Comparison of ENCODE assay signal across 12 mouse cellular contexts in the genomic region with DNA sequence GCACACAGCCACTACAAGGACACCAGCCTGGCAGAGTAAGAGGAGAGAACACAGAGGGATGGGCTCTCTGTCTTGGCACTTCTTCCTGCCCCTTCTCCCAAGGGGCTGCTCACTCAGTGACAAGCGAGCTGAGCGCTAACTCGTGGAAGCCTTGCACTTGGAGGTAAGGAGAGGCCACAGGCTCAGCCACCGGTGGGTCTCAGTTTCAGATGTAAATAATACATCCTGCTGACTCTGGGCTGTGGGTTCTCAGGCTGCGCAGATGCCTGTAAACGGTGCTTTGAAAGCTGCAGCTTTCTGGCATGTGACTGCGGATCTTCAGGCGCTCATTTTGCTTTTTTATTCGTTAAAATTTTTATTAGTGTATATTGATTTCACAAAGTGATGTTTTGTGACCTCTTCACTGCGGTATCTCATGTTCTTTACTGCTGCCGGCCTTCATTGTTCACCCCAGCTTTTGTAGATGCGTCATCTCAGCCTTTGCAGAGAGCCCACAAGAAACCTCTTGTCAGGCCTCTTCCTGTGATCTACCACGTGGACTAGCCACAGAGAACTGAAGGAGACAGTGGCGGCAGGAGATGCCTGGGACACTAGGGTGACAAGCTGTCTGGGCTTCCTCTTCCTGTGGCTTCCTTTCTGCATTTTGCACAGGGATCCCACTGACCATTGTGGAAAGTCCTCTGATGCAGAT. TPM values are rescaled to one million over a fixed set of nuclear protein-coding genes. Genes with fewer than 3 reads are reported as not detected.
A peak's percentile ranks its signal among the peaks of the same experiment; 100 is the strongest.
DNase-seq lines count a peak whose midpoint lies in the region; ATAC-seq lines count a peak whose summit lies in the region.
"Had no signal": no experiment of that assay in that cellular context is flagged by ENCODE, and none has a peak within 500 bp of the region (broad histone marks: within the 10 kb centered on the region; RNA-seq: fewer than 3 reads in every experiment).

No protein-coding gene starts in this region.

- H3K36me3 ChIP-seq in embryonic facial prominence, embryonic 14.5 days (ENCODE audit: control insufficient read depth, insufficient read depth, low read length) = no peaks in the 10 kb centered on the region
- no peaks in the 10 kb centered on the region for H3K36me3 ChIP-seq in embryonic facial prominence, embryonic 10.5 days (replicated peaks)
- H3K36me3 ChIP-seq: embryonic facial prominence, embryonic 15.5 days; neural tube, embryonic 12.5 days had no signal

- H3K4me1 ChIP-seq in embryonic facial prominence, embryonic 14.5 days (ENCODE audit: control insufficient read depth, insufficient read depth, low read length) = no peaks in the 10 kb centered on the region
- H3K4me1 ChIP-seq in embryonic facial prominence, embryonic 10.5 days = no peaks in the 10 kb centered on the region; the same call in 1 of the 2 replicates
- H3K4me1 ChIP-seq: embryonic facial prominence, embryonic 15.5 days; neural tube, embryonic 12.5 days had no signal

- no peak overlapping the region for H3K4me3 ChIP-seq in embryonic facial prominence, embryonic 14.5 days (ENCODE audit: low read depth, low read length)
- no peak overlapping the region for H3K4me3 ChIP-seq in embryonic facial prominence, embryonic 10.5 days
- H3K4me3 ChIP-seq: embryonic facial prominence, embryonic 15.5 days; neural tube, embryonic 12.5 days had no signal

- no peak overlapping the region for H3K4me2 ChIP-seq in embryonic facial prominence, embryonic 14.5 days (ENCODE audit: low read depth, low read length)
- H3K4me2 ChIP-seq: embryonic facial prominence, embryonic 15.5 days; neural tube, embryonic 12.5 days had no signal

- H3K27me3 ChIP-seq in embryonic facial prominence, embryonic 14.5 days (replicated peaks; ENCODE audit: control insufficient read depth, insufficient read depth, low read length) = no peaks in the 10 kb centered on the region
- H3K27me3 ChIP-seq in embryonic facial prominence, embryonic 10.5 days (replicated peaks; ENCODE audit: low read depth, poor library complexity, severe bottlenecking) = peaks cover under 1% of the 10 kb centered on the region; the same call in 1 of the 2 replicates
- H3K27me3 ChIP-seq: embryonic facial prominence, embryonic 15.5 days; neural tube, embryonic 12.5 days had no signal

- 47% methylated on average over 14 of the region's 14 CpGs for WGBS in embryonic facial prominence, embryonic 14.5 days
- WGBS in embryonic facial prominence, embryonic 10.5 days = 66% methylated on average over 14 of the region's 14 CpGs

- ATAC-seq in embryonic facial prominence, embryonic 14.5 days (ENCODE audit: low read depth) = no peak
- ATAC-seq in erythroid progenitor cell, adult 5-6 weeks (replicated peaks; ENCODE audit: low FRiP score, poor library complexity, severe bottlenecking) = 0 out of 2 replicates have a peak, but pooled peaks have one; percentile 14
- ATAC-seq: lung, postnatal 0 days had no signal

- no peaks in the 10 kb centered on the region for H3K9me3 ChIP-seq in embryonic facial prominence, embryonic 14.5 days (ENCODE audit: control insufficient read depth, low read length)
- no peaks in the 10 kb centered on the region for H3K9me3 ChIP-seq in embryonic facial prominence, embryonic 10.5 days
- H3K9me3 ChIP-seq: embryonic facial prominence, embryonic 15.5 days; neural tube, embryonic 12.5 days had no signal

- peak; percentile 6 for DNase-seq in embryonic facial prominence, embryonic 14.5 days (ENCODE audit: low spot score)
- DNase-seq in embryonic facial prominence, embryonic 10.5 days (ENCODE audit: low spot score) = no peak
- peak; percentile 2 for DNase-seq in lung, postnatal 36 days
- DNase-seq in lung, postnatal 14 days = no peak
- peak; percentile 77 for DNase-seq in thymus, postnatal 0 days (ENCODE audit: low spot score)
- DNase-seq in kidney, adult 8-10 months = no peak
- no peak for DNase-seq in kidney, postnatal 14 days

- H3K27ac ChIP-seq in embryonic facial prominence, embryonic 14.5 days (replicated peaks; ENCODE audit: low read depth, low read length) = no peak overlapping the region
- H3K27ac ChIP-seq in embryonic facial prominence, embryonic 10.5 days (replicated peaks) = no peak overlapping the region
- H3K27ac ChIP-seq: embryonic facial prominence, embryonic 15.5 days; neural tube, embryonic 12.5 days had no signal

- H3K9ac ChIP-seq in embryonic facial prominence, embryonic 14.5 days (ENCODE audit: low read depth, low read length) = no peak overlapping the region
- H3K9ac ChIP-seq: embryonic facial prominence, embryonic 15.5 days; neural tube, embryonic 12.5 days had no signal

RNA-seq across cellular contexts. Expression of a gene that starts 37.5 kb away (rescaled TPM):
- 0.45 and 1.2 TPM in 2 replicates for polyA plus RNA-seq in embryonic facial prominence, embryonic 14.5 days (2014; fragmentation: Nextera tagmentation; extraction: Ambion mirVana)
- 0.24 and 0.32 TPM in 2 replicates for polyA plus RNA-seq in embryonic facial prominence, embryonic 10.5 days (2016; fragmentation: Nextera tagmentation; extraction: Ambion mirVana)
- not detected in 2 replicates for total RNA-seq in erythroid progenitor cell, adult 5-6 weeks (2015; ENCODE audit: low replicate concordance)
- not detected in 2 replicates for total RNA-seq in erythroid progenitor cell, adult 5-6 weeks (2017; ENCODE audit: low replicate concordance)
- 3.4 and 4.3 TPM in 2 replicates for polyA plus RNA-seq in thymus, postnatal 0 days (2015; fragmentation: Nextera tagmentation; extraction: Ambion mirVana)
- total RNA-seq: gastrocnemius, adult 18-20 months had no signal

Comparison
In these comparisons a context has a peak if more than half of its experiments do, and no peak if none do; other contexts are left out.
1. DNase-seq: peak in embryonic facial prominence, embryonic 14.5 days (single experiment), lung, postnatal 36 days (single experiment) and thymus, postnatal 0 days (single experiment); none in embryonic facial prominence, embryonic 10.5 days (single experiment), lung, postnatal 14 days (single experiment), kidney, adult 8-10 months (0 of 2) and kidney, postnatal 14 days (single experiment).